Mouse (Mus musculus) C2C12 (cell line): ENCODE measurements around the gene Frmd4b. TPM values are rescaled to one million over a fixed set of nuclear protein-coding genes. Genes with fewer than 3 reads are reported as not detected.
A peak's percentile ranks its signal among the peaks of the same experiment; 100 is the strongest.

Source experiments
- H3K27me3 ChIP-seq: one replicate; pipeline ENCODE4 v1.6.1; 2011; ENCODE audit not compliant: control insufficient read depth, insufficient read depth, insufficient read length
- H3K36me3 ChIP-seq: one replicate; pipeline ENCODE4 v1.6.1; 2011; ENCODE audit not compliant: control insufficient read depth, insufficient read depth
- H3K4me3 ChIP-seq: one replicate; pipeline ENCODE4 v1.5.1; 2011; ENCODE audit warnings: mild to moderate bottlenecking, control low read depth; ENCODE audit not compliant: poor library complexity, insufficient read depth, severe bottlenecking
- H3K79me2 ChIP-seq: one replicate; pipeline ENCODE4 v1.6.1; 2011; ENCODE audit not compliant: control insufficient read depth, insufficient read depth
- H3K79me3 ChIP-seq: one replicate; pipeline ENCODE4 v1.6.1; 2011; ENCODE audit warnings: low read depth, control low read depth
- H3ac ChIP-seq: one replicate; pipeline ENCODE3; 2011; ENCODE audit warnings: low read depth; ENCODE audit not compliant: control insufficient read depth, insufficient read length
- CEBPB ChIP-seq: IDR thresholded peaks from one replicate; pipeline ENCODE4 v1.6.1; 2011; ENCODE audit warnings: low read depth, mild to moderate bottlenecking, control low read depth, moderate library complexity
- CTCF ChIP-seq: IDR thresholded peaks from one replicate; pipeline ENCODE4 v1.5.1; 2011; ENCODE audit not compliant: control insufficient read depth, insufficient read depth, insufficient read length
- FOSL1 ChIP-seq: IDR thresholded peaks from one replicate; pipeline ENCODE4 v1.8.0; 2011; ENCODE audit warnings: mild to moderate bottlenecking, low read length; ENCODE audit not compliant: poor library complexity, insufficient read depth, severe bottlenecking
- MAX ChIP-seq: IDR thresholded peaks from one replicate; pipeline ENCODE4 v1.6.1; 2011; ENCODE audit warnings: mild to moderate bottlenecking, control low read depth
- MYOD1 ChIP-seq: IDR thresholded peaks from one replicate; pipeline ENCODE4 v1.6.1; 2011; ENCODE audit warnings: low read depth; ENCODE audit not compliant: control insufficient read depth, insufficient read length
- MYOG ChIP-seq: IDR thresholded peaks from one replicate; pipeline ENCODE4 v1.6.1; 2011; ENCODE audit not compliant: control insufficient read depth, insufficient read length; ENCODE audit errors: extremely low read depth
- USF1 ChIP-seq: IDR thresholded peaks from one replicate; pipeline ENCODE4 v1.6.1; 2011; ENCODE audit warnings: low read depth, mild to moderate bottlenecking, control low read depth, moderate library complexity
- polyA plus RNA-seq: library from polyadenylated mRNA; unstranded; fragments of >200 nt; fragmentation: generic; extraction: Trizol; gene quantifications from one replicate; pipeline ENCODE4 v1.2.1, GENCODE M21; 2012; ENCODE audit warnings: missing spikeins

Gene Frmd4b
- polyA plus RNA-seq, 1 experiment, result not detected

DNA sequence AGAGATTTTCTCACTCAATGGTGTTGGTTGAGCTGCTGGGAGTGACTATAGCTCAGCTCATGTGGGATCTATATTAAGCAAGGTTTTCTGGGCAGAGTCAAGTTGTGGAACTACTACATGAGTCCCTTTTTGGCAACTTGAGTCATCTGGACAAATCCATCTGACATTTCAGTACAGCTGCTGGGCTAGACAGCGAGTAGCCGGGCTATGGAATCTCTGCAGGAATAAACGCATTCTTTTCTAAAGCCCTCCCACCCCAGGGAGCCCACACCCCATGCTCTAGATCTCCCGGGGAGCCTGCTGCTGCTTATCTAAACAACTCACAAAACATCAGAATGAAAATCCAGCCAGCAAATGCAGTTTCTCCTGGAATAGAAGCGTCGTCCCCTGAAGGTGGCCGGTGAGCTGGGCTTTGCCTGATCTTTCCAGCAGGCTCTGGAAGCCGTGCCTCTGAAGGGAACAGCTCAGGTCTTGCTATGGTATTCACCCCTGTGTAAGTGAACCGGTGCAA, 364.6 kb downstream of the Frmd4b start, which contains the start of gene Lmod3:
Gene Lmod3 (minus strand): TSS at position 49 of the 511 bp plus-strand sequence.
- Histone ChIP-seq H3K79me2 (no peaks in the 10 kb centered on the region), H3ac (no peak within 1 kb of the TSS), H3K79me3 (no peaks in the 10 kb centered on the region), H3K36me3 (no peaks in the 10 kb centered on the region), H3K4me3 (no peak within 1 kb of the TSS), H3K27me3 (no peaks in the 10 kb centered on the region)
- TF ChIP-seq USF1 (no peak), CEBPB (no peak), MYOD1 (peak; percentile 13), MYOG (no peak), FOSL1 (no peak), MAX (no peak), CTCF (no peak)

DNA sequence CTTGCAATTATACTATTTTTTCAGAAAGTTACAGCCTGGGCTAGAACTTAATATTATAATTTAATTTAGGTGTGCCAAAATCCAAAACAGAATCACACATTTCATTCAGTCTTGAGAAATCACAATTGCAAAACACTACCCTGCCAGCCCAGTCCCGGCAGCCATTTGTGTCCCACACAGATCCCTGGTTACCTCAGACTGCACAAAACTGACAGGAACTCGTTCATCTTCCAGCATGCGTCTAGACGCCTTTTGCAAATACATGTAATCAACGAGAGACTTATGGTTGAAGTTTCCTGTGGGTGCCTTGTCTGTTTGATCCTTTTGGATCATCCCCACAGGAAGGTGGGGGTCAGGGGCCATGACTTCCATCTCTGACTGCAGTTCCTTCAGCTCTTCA, 365.3 kb downstream of the Frmd4b start:
- Histone ChIP-seq H3K79me3 (no peaks in the 10 kb centered on the region), H3K36me3 (no peaks in the 10 kb centered on the region), H3K4me3 (no peak overlapping the region), H3K79me2 (no peaks in the 10 kb centered on the region), H3ac (no peak overlapping the region), H3K27me3 (no peaks in the 10 kb centered on the region)
- TF ChIP-seq MAX (no peak), USF1 (no peak), FOSL1 (no peak), MYOG (no peak), MYOD1 (no peak), CTCF (no peak), CEBPB (no peak)

GRCm38 (mm10) chr6:97250966-97251365, 366.4 kb downstream of the Frmd4b start:
- Histone ChIP-seq H3K79me2 (no peaks in the 10 kb centered on the region), H3ac (no peak overlapping the region), H3K79me3 (no peaks in the 10 kb centered on the region), H3K27me3 (no peaks in the 10 kb centered on the region), H3K4me3 (no peak overlapping the region), H3K36me3 (no peaks in the 10 kb centered on the region)
- TF ChIP-seq CTCF (no peak), FOSL1 (no peak), MAX (no peak), MYOD1 (no peak), USF1 (no peak), CEBPB (no peak), MYOG (no peak)

GRCm38 (mm10) chr6:97245200-97245599, 372.1 kb downstream of the Frmd4b start:
- TF ChIP-seq MAX (no peak), USF1 (no peak), MYOG (no peak), CTCF (no peak), MYOD1 (no peak), CEBPB (no peak), FOSL1 (no peak)
- H3K27me3 ChIP-seq, result no peaks in the 10 kb centered on the region
- H3K79me2 ChIP-seq, result no peaks in the 10 kb centered on the region

GRCm38 (mm10) chr6:97242522-97242921, 374.8 kb downstream of the Frmd4b start:
- no peak for TF ChIP-seq USF1
- no peak for TF ChIP-seq FOSL1
- TF ChIP-seq MYOG, result no peak
- TF ChIP-seq CEBPB, result no peak
- no peak for TF ChIP-seq MAX
- no peaks in the 10 kb centered on the region for H3K27me3 ChIP-seq
- no peak overlapping the region for H3K4me3 ChIP-seq
- no peaks in the 10 kb centered on the region for H3K36me3 ChIP-seq
- H3K79me2 ChIP-seq, result no peaks in the 10 kb centered on the region
- no peaks in the 10 kb centered on the region for H3K79me3 ChIP-seq
- H3ac ChIP-seq, result no peak overlapping the region

More at GRCm38 (mm10) chr6:97245200-97245599, 372.1 kb downstream of the Frmd4b start:
- no peak overlapping the region for H3K4me3 ChIP-seq
- no peaks in the 10 kb centered on the region for H3K79me3 ChIP-seq
- H3K36me3 ChIP-seq, result no peaks in the 10 kb centered on the region
- no peak overlapping the region for H3ac ChIP-seq

DNA sequence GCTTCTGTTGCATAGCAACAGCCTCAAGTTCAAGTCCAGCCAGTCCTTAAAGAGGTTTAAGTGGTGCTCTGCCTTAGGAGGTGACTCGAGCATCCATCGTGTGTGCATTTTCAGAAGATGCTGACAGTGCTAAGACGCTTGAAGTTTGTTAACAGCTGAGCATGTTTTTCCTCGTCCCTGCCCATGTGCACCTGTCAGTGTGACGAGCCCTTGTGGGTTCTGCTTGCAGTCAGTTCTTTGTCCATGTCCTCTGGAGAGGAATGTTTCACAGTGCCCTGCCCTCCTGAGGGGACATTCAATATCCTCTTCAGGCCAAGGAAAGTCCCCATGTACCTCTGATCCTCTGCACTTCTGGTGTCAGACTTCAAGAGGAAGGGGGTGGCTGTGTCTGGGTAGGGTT, 377.2 kb downstream of the Frmd4b start:
- no peaks in the 10 kb centered on the region for H3K79me2 ChIP-seq
- no peak overlapping the region for H3ac ChIP-seq
- H3K4me3 ChIP-seq, result no peak overlapping the region
- TF ChIP-seq MAX, result no peak
- no peak for TF ChIP-seq MYOG
- peak; percentile 93 for TF ChIP-seq MYOD1
- TF ChIP-seq CTCF, result no peak
- no peak for TF ChIP-seq CEBPB
- TF ChIP-seq FOSL1, result no peak
- no peak for TF ChIP-seq USF1
- no peaks in the 10 kb centered on the region for H3K79me3 ChIP-seq
- H3K27me3 ChIP-seq, result no peaks in the 10 kb centered on the region
- peaks cover 6% of the 10 kb centered on the region for H3K36me3 ChIP-seq
